Mouse (Mus musculus) gastrocnemius, postnatal 4 days (tissue): Measurements from ENCODE around the gene AB124611. TPM values are rescaled to one million over a fixed set of nuclear protein-coding genes. Genes with fewer than 3 reads are reported as not detected.
"Not testable (repeated sequence)": the region's sequence is repeated elsewhere in the genome, so short reads cannot be mapped to it uniquely, and the experiment has no call there.

Source experiments
- DNase-seq, 2 experiments: peaks; one replicate each; pipeline ENCODE4 v3.0.0; 2021 to 2022; ENCODE audit warnings: low spot score in 2 of 2, mixed read lengths in 2 of 2
- total RNA-seq, 2 experiments: library from RNA; stranded (reverse); gene quantifications; 2 replicates each; pipeline ENCODE4 v1.2.3; 2021

Gene AB124611
- total RNA-seq, 2 experiments from 2014 or later = 1.9 to 2.0 TPM

GRCm38 (mm10) chr9:21517947-21518495 is 8.0 kb upstream of the AB124611 start:
- DNase-seq = no peak

- DNase-seq = not testable (repeated sequence)
These were observed 7.3 kb upstream of the AB124611 start for GRCm38 (mm10) chr9:21518690-21519089.

GRCm38 (mm10) chr9:21525142-21525936 is 637 bp upstream of the AB124611 start:
- no peak for DNase-seq

- no peak for DNase-seq
These were observed 613 bp downstream of the AB124611 start for GRCm38 (mm10) chr9:21526634-21526944.

- no peak for DNase-seq
These were observed 1.3 kb downstream of the AB124611 start for GRCm38 (mm10) chr9:21527100-21527801.

- no peak for DNase-seq
These were observed 1.9 kb downstream of the AB124611 start for GRCm38 (mm10) chr9:21527917-21528324.

- no peak for DNase-seq
These were observed 10.5 kb downstream of the AB124611 start for GRCm38 (mm10) chr9:21536501-21536900.

- no peak for DNase-seq
These were observed 11.0 kb downstream of the AB124611 start for GRCm38 (mm10) chr9:21537009-21537408.

GRCm38 (mm10) chr9:21539981-21540753 is 14.2 kb downstream of the AB124611 start:
- no peak for DNase-seq

GRCm38 (mm10) chr9:21542001-21542400 is 16.0 kb downstream of the AB124611 start:
- not testable (repeated sequence) for DNase-seq

GRCm38 (mm10) chr9:21545351-21545915 is 19.5 kb downstream of the AB124611 start:
- DNase-seq = peak in 1 of 2 experiments; percentile 30

- DNase-seq = peak; percentile 97 to 100
These were observed 20.2 kb downstream of the AB124611 start for GRCm38 (mm10) chr9:21545916-21546788.

- no peak for DNase-seq
These were observed 20.8 kb downstream of the AB124611 start, which contains the start of gene Carm1 for GRCm38 (mm10) chr9:21546789-21547074. Gene Carm1, plus strand, starts transcription at chr9:21546894.

GRCm38 (mm10) chr9:21547075-21547941 is 21.3 kb downstream of the AB124611 start:
- DNase-seq = peak; percentile 29 to 45

GRCm38 (mm10) chr9:21551049-21551448 is 25.1 kb downstream of the AB124611 start:
- DNase-seq = no peak

GRCm38 (mm10) chr9:21553607-21554273 is 27.8 kb downstream of the AB124611 start:
- no peak for DNase-seq

GRCm38 (mm10) chr9:21555198-21555742 is 29.3 kb downstream of the AB124611 start:
- DNase-seq = no peak

- DNase-seq = no peak
These were observed 31.0 kb downstream of the AB124611 start for GRCm38 (mm10) chr9:21556996-21557395.
